Mouse (Mus musculus) limb, embryonic 12.5 days (tissue): Measurements from ENCODE around the gene S100a5. TPM values are rescaled to one million over a fixed set of nuclear protein-coding genes. Genes with fewer than 3 reads are reported as not detected.

Experiments used
- ATAC-seq: fragments of 200-750 bp; cut with Nextera tagmentation; 2 replicates; pipeline ENCODE4 v1.8.0; 2017; ENCODE audit warnings: low read depth, moderate TSS enrichment; ENCODE audit not compliant: insufficient number of reproducible peaks, insufficient read depth, low FRiP score, low TSS enrichment
- H3K27ac ChIP-seq: fragments of 300-500 bp; sonication (generic); 2 replicates; pipeline ENCODE4 v1.5.1; 2016; ENCODE audit warnings: mild to moderate bottlenecking, moderate library complexity
- H3K27me3 ChIP-seq: fragments of 300-500 bp; sonication (generic); 2 replicates; pipeline ENCODE4 v1.6.1; 2016; ENCODE audit warnings: mild to moderate bottlenecking, moderate library complexity
- H3K36me3 ChIP-seq: fragments of 300-500 bp; sonication (generic); 2 replicates; pipeline ENCODE4 v1.6.1; 2016; ENCODE audit warnings: mild to moderate bottlenecking, moderate library complexity
- H3K4me1 ChIP-seq: fragments of 300-500 bp; sonication (generic); replicated peaks from 2 replicates; pipeline ENCODE4 v1.6.1; 2016
- H3K4me2 ChIP-seq: fragments of 300-500 bp; sonication (generic); 2 replicates; pipeline ENCODE4 v1.6.1; 2016; ENCODE audit warnings: mild to moderate bottlenecking, moderate library complexity
- H3K4me3 ChIP-seq: fragments of 300-500 bp; sonication (generic); replicated peaks from 2 replicates; pipeline ENCODE4 v1.5.1; 2016; ENCODE audit warnings: mild to moderate bottlenecking
- H3K9ac ChIP-seq: fragments of 300-500 bp; sonication (generic); replicated peaks from 2 replicates; pipeline ENCODE4 v1.6.1; 2016; ENCODE audit warnings: mild to moderate bottlenecking, moderate library complexity
- H3K9me3 ChIP-seq: fragments of 300-500 bp; sonication (generic); 2 replicates; pipeline ENCODE4 v1.6.1; 2016; ENCODE audit warnings: mild to moderate bottlenecking, moderate library complexity
- WGBS: fragments of 180-500 bp; shearing (Covaris S2); methylation state at CpG from one replicate; pipeline ENCODE4 v1.1.7; 2016; 5-methylcytosine and 5-hydroxymethylcytosine counted together
- polyA plus RNA-seq: library from polyadenylated mRNA; unstranded; fragments of >200 nt; fragmentation: Nextera tagmentation; extraction: Ambion mirVana; gene quantifications from 2 replicates; pipeline ENCODE4 v1.2.1, GENCODE M21; 2016

Gene S100a5
- polyA plus RNA-seq, 1 experiment from 2014 or later = not detected

GRCm38 (mm10) chr3:90600036-90600435 lies 8.3 kb upstream of the S100a5 start:
- Histone ChIP-seq H3K4me1 (peaks cover 21% of the 10 kb centered on the region), H3K36me3 (no peaks in the 10 kb centered on the region), H3K4me3 (no peak overlapping the region), H3K27ac (no peak overlapping the region), H3K4me2 (no peak overlapping the region), H3K9ac (no peak overlapping the region), H3K27me3 (no peaks in the 10 kb centered on the region), H3K9me3 (no peaks in the 10 kb centered on the region)
- 70% methylated on average over 6 of the region's 6 CpGs for WGBS
- no peak for ATAC-seq

GRCm38 (mm10) chr3:90600458-90601195 lies 7.7 kb upstream of the S100a5 start:
- Histone ChIP-seq H3K4me3 (no peak overlapping the region), H3K27me3 (no peaks in the 10 kb centered on the region), H3K9ac (no peak overlapping the region), H3K4me1 (peaks cover 27% of the 10 kb centered on the region), H3K27ac (no peak overlapping the region), H3K9me3 (no peaks in the 10 kb centered on the region), H3K36me3 (no peaks in the 10 kb centered on the region), H3K4me2 (no peak overlapping the region)
- no peak for ATAC-seq
- 86% methylated on average over 8 of the region's 8 CpGs for WGBS

GRCm38 (mm10) chr3:90601486-90602110 lies 6.7 kb upstream of the S100a5 start, which contains the start of gene Gm42674:
Gm42674 (plus strand) TSS chr3:90601904.
- H3K9ac ChIP-seq = no peak within 1 kb of the TSS
- WGBS = 79% methylated on average over 11 of the region's 11 CpGs
- no peak within 1 kb of the TSS for H3K4me2 ChIP-seq
- no peaks in the 10 kb centered on the region for H3K27me3 ChIP-seq
- H3K4me3 ChIP-seq = no peak within 1 kb of the TSS
- no peak within 1 kb of the TSS; the same call in 1 of the 2 replicates for H3K27ac ChIP-seq
- ATAC-seq = no peak
- no peaks in the 10 kb centered on the region for H3K9me3 ChIP-seq
- no peaks in the 10 kb centered on the region for H3K36me3 ChIP-seq
- H3K4me1 ChIP-seq = peaks cover 34% of the 10 kb centered on the region

GRCm38 (mm10) chr3:90603623-90604022 lies 4.7 kb upstream of the S100a5 start, which contains the start of gene S100a4:
S100a4 (plus strand) TSS chr3:90603771.
- Histone ChIP-seq H3K36me3 (no peaks in the 10 kb centered on the region), H3K4me2 (no peak within 1 kb of the TSS), H3K27ac (peak within 1 kb of the TSS; percentile 90), H3K4me1 (peaks cover 34% of the 10 kb centered on the region), H3K9ac (no peak within 1 kb of the TSS), H3K4me3 (no peak within 1 kb of the TSS), H3K27me3 (no peaks in the 10 kb centered on the region), H3K9me3 (no peaks in the 10 kb centered on the region)
- ATAC-seq = no peak
- WGBS = 15% methylated on average over 3 of the region's 3 CpGs

GRCm38 (mm10) chr3:90604416-90604815 lies 3.9 kb upstream of the S100a5 start:
- Histone ChIP-seq H3K27me3 (no peaks in the 10 kb centered on the region), H3K36me3 (no peaks in the 10 kb centered on the region), H3K9me3 (no peaks in the 10 kb centered on the region), H3K4me3 (no peak overlapping the region), H3K9ac (no peak overlapping the region), H3K4me1 (peaks cover 34% of the 10 kb centered on the region), H3K27ac (peak overlapping the region; percentile 90), H3K4me2 (no peak overlapping the region)
- WGBS = 34% methylated on average over 4 of the region's 4 CpGs
- peak; percentile 73; the same call in 1 of the 2 replicates for ATAC-seq

DNA sequence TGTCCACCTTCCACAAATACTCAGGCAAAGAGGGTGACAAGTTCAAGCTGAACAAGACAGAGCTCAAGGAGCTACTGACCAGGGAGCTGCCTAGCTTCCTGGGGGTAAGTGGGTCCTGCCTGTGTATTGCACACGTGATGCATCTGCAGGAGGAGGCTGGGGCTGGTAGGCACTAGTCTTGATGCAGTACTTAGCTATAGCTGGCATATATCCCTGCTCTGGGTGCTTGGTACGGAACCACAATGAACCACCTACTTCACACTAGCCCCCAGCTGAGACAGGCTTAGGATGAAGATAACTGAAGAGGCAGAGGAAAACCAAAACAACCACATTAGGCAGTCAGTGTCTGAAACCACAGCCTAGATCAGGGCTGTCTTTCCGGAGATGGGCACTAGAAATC lies 3.3 kb upstream of the S100a5 start:
- Histone ChIP-seq H3K27ac (peak overlapping the region; percentile 90), H3K36me3 (no peaks in the 10 kb centered on the region), H3K27me3 (no peaks in the 10 kb centered on the region), H3K4me2 (no peak overlapping the region), H3K4me3 (no peak overlapping the region), H3K9ac (no peak overlapping the region), H3K4me1 (peaks cover 34% of the 10 kb centered on the region), H3K9me3 (no peaks in the 10 kb centered on the region)
- 87% methylated on average over 3 of the region's 3 CpGs for WGBS
- ATAC-seq = no peak

- H3K4me1 ChIP-seq = peaks cover 39% of the 10 kb centered on the region
- 75% methylated on average over 2 of the region's 2 CpGs for WGBS
- ATAC-seq = no peak
- H3K36me3 ChIP-seq = no peaks in the 10 kb centered on the region
- H3K9me3 ChIP-seq = no peaks in the 10 kb centered on the region
- no peak overlapping the region for H3K4me2 ChIP-seq
- no peaks in the 10 kb centered on the region for H3K27me3 ChIP-seq
- H3K27ac ChIP-seq = peak overlapping the region; percentile 90
- no peak overlapping the region for H3K9ac ChIP-seq
- no peak overlapping the region for H3K4me3 ChIP-seq
These were observed 2.6 kb upstream of the S100a5 start for GRCm38 (mm10) chr3:90605736-90606135.

GRCm38 (mm10) chr3:90606185-90606584 lies 2.1 kb upstream of the S100a5 start:
- H3K4me2 ChIP-seq = no peak overlapping the region
- no peak overlapping the region for H3K4me3 ChIP-seq

DNA sequence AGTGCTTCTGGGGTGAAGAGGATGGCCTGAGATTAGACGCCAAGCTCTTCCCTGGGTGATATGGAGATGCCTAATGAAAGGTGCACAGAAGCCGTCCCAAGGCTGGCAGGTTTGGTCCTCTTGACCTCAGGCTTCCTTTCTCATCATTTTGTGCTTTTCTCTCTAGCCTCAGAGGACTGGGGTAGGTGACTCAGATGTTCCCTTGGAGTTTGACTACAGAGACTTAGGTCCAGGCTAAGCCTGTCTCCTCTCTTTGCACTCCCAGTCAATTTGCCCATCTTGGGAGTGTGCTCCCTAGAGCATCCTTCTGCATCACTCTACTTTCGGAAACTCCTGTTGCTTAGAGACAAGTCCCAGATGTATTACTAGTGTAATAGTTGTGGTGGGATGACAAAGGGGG lies 962 bp upstream of the S100a5 start:
- H3K9me3 ChIP-seq = no peaks in the 10 kb centered on the region
- no peak overlapping the region for H3K4me2 ChIP-seq
- peaks cover 40% of the 10 kb centered on the region for H3K4me1 ChIP-seq
- H3K4me3 ChIP-seq = no peak overlapping the region
- H3K9ac ChIP-seq = no peak overlapping the region
- no peak overlapping the region for H3K27ac ChIP-seq
- WGBS = 87% methylated on average over 3 of the region's 3 CpGs
- no peaks in the 10 kb centered on the region for H3K27me3 ChIP-seq
- H3K36me3 ChIP-seq = no peaks in the 10 kb centered on the region
- no peak for ATAC-seq

More at GRCm38 (mm10) chr3:90606185-90606584, 2.1 kb upstream of the S100a5 start:
- H3K27me3 ChIP-seq = no peaks in the 10 kb centered on the region
- peak overlapping the region; percentile 90 for H3K27ac ChIP-seq
- no peaks in the 10 kb centered on the region for H3K36me3 ChIP-seq
- no peak overlapping the region for H3K9ac ChIP-seq
- ATAC-seq = no peak
- WGBS = 57% methylated on average over 6 of the region's 6 CpGs
- no peaks in the 10 kb centered on the region for H3K9me3 ChIP-seq
- peaks cover 40% of the 10 kb centered on the region for H3K4me1 ChIP-seq

- Histone ChIP-seq H3K36me3 (no peaks in the 10 kb centered on the region), H3K27me3 (no peaks in the 10 kb centered on the region), H3K4me3 (no peak overlapping the region), H3K27ac (no peak overlapping the region), H3K9ac (no peak overlapping the region), H3K4me2 (no peak overlapping the region), H3K4me1 (peaks cover 36% of the 10 kb centered on the region), H3K9me3 (no peaks in the 10 kb centered on the region)
- ATAC-seq = no peak
These were observed 779 bp downstream of the S100a5 start for GRCm38 (mm10) chr3:90609102-90609501.

DNA sequence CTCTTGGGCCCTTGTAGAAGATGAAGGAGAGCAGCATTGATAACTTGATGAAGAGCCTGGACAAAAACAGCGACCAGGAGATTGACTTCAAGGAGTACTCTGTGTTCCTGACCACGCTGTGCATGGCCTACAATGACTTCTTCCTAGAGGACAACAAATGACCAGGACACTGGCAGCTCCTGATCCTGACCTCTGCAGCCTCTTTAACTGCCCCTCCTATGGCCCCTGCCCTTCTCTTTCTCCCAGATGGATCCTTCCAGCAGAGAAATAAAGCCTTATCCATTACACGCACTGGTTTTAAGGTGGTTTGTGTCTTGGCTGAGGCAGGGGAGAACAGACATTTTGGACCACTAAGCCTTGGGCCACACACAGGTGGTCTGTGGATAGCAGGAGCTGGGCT lies 3.2 kb downstream of the S100a5 start:
- Histone ChIP-seq H3K27me3 (no peaks in the 10 kb centered on the region), H3K36me3 (no peaks in the 10 kb centered on the region), H3K4me2 (no peak overlapping the region), H3K4me1 (peaks cover 17% of the 10 kb centered on the region), H3K4me3 (no peak overlapping the region), H3K27ac (no peak overlapping the region), H3K9me3 (no peaks in the 10 kb centered on the region), H3K9ac (no peak overlapping the region)
- ATAC-seq = no peak
- 88% methylated on average over 3 of the region's 3 CpGs for WGBS
